Mouse (Mus musculus): ENCODE results near the gene Grasp.

DNA sequence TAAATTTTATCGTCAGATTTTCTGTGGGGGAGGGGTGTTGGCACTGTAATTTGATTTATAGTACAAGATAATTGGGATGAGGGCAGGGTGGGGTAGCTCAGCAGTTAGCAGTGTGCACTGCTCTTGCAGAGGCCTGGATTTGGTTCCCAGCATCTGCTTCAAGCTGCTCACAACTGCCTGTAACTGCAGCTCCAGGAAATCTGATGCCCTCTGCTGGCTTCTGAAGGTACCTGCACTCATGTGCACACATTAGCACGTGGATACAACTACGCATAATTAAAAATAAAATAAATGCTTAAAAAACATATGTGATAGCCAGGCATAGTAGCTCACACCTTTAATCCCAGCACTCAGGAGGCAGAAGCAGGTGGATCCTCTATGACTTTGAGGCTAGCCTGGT is 38.4 kb upstream of the Grasp start:
- TF ChIP-seq HCFC1 (IDR thresholded peaks at IDR 0.05; ENCODE audit: low read depth, low read length) (no peak), RCOR1 (conservative IDR thresholded peaks at IDR 0.05; ENCODE audit: low read depth, low read length) (no peak), CTCF (conservative IDR thresholded peaks at IDR 0.05 in 1 of 2, IDR thresholded peaks at IDR 0.05 in 1 of 2; ENCODE audit: low read depth in 2 of 2, low read length in 2 of 2) (peak; percentile 34; a peak in 3 of 4 replicates), POLR2A (IDR thresholded peaks at IDR 0.05; ENCODE audit: low read depth, low read length) (no peak), RAD21 (IDR thresholded peaks at IDR 0.05; ENCODE audit: low read depth, low read length) (no peak; the same call in none of the 2 replicates), MXI1 (IDR thresholded peaks at IDR 0.05; ENCODE audit: low read depth, low read length) (no peak), JUND (conservative IDR thresholded peaks at IDR 0.05; ENCODE audit: low read depth, low read length) (no peak), MAX (IDR thresholded peaks at IDR 0.05; ENCODE audit: low read length) (no peak), E2F4 (IDR thresholded peaks at IDR 0.05; ENCODE audit: insufficient replicate concordance, low read depth, low read length) (no peak), UBTF (IDR thresholded peaks at IDR 0.05; ENCODE audit: low read depth, low read length) (no peak), EP300 (IDR thresholded peaks at IDR 0.05; ENCODE audit: low read length) (no peak), ZC3H11A (IDR thresholded peaks at IDR 0.05; ENCODE audit: low read depth, low read length) (no peak), NELFE (IDR thresholded peaks at IDR 0.05; ENCODE audit: low read depth, low read length) (no peak), TBP (conservative IDR thresholded peaks at IDR 0.05; ENCODE audit: low read depth, low read length) (no peak)
